Mouse (Mus musculus): ENCODE measurements around the gene Tmem163. TPM values are rescaled to one million over a fixed set of nuclear protein-coding genes. Genes with fewer than 3 reads are reported as not detected.

The Tmem163 gene
- polyA plus RNA-seq, 1 experiment from 2014 or later = 0.62 TPM

Other genes starting within 250 kb of the Tmem163 start
- gene Acmsd, start 49.9 kb upstream of the Tmem163 start, polyA plus RNA-seq (2014; fragmentation: Nextera tagmentation; extraction: Ambion mirVana) = not detected in 2 replicates
- gene Ccnt2, start 94.6 kb upstream of the Tmem163 start, polyA plus RNA-seq (2014; fragmentation: Nextera tagmentation; extraction: Ambion mirVana) = 76.3 and 84.7 TPM in 2 replicates
- gene Map3k19, start 175.5 kb upstream of the Tmem163 start, polyA plus RNA-seq (2014; fragmentation: Nextera tagmentation; extraction: Ambion mirVana) = not detected in 2 replicates
- gene Rab3gap1, start 189.2 kb upstream of the Tmem163 start, polyA plus RNA-seq (2014; fragmentation: Nextera tagmentation; extraction: Ambion mirVana) = 13.7 and 25.1 TPM in 2 replicates

Measured in kidney, embryonic 14.5 days (tissue).